Mouse (Mus musculus) cerebellum, adult 9-11 months (tissue): ENCODE data around the gene Npnt.

Experiments used
- DNase-seq: peaks from one replicate; pipeline ENCODE4 v3.0.0; 2022

Npnt gene

DNA sequence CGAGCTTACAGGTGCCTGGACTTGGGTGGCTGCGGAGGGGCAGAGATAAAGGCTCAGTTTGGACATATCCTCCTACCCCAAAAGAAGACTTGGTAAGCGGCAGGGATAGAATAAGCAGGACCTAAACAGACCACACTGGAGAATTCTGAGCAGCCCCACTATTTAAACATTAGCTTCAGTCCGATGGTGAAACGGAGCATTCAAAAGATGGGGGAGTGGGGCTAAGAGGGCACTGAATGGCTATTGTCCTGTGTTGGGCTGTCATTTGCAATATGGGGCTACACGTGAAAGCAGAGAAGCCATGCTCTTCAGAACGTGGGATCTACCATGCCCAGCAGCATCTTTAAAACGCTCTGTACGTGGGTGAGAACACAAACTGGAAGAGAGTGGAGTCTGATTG lies 95.8 kb downstream of the Npnt start:
- no peak for DNase-seq

DNA sequence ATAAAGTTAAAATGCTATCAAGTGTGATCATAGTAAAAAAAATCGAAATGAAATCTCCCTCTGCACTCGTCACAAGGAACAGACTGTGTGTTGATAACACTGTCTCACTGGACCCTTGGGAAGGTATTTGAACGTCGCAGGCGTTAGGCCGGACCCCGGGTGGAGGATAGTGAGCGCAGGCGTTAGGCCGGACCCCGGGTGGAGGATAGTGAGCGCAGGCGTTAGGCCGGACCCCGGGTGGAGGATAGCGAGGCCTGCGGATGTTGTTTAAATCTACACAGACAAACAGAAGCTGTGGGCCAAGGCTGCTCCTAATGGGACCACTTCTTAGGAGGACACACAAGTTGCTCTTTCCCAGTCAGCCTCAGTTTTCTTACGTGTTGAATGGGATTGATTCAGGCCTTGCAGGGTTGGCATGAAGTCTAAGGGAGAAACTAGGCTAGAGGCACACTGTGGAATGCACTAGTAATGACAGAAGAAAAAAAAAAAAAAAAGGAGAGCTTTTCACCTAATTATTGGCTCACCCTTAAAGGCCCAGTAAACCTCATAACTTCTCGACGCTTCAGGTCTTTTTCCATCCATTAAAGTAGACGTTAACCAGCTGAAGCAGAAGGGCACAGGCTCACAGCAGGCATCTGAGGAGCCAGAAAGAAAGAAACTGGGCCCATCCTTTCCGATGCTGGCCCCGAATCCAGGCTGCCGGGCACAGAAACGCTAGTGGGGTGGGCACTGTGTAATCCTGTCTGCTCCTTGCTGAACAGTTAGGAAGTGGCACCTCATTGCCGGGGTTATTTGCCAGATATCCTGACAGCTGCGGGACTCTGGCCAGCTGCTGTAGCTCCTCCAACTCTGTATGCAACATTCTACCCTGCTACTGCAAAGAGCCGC lies 98.0 kb downstream of the Npnt start:
- no peak for DNase-seq

DNA sequence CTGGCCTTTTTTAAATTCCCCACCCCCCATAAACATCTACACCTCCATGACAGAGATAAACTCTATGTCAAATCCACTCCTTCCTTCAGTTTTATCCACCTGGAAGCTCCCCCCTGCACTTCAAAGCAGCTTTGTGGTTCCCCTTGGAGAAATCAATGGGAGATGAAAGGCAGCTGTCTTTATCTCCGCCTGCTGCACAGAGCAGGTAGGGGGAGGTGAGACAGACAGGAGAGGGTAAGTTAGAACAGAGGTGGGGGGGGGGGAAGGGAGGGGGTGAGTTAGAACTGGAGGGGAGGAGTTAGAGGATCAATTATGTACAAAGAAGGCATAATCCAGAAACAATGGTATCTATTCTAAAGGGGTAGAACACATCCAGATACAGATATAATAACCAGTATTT lies 98.7 kb downstream of the Npnt start:
- DNase-seq = no peak

DNA sequence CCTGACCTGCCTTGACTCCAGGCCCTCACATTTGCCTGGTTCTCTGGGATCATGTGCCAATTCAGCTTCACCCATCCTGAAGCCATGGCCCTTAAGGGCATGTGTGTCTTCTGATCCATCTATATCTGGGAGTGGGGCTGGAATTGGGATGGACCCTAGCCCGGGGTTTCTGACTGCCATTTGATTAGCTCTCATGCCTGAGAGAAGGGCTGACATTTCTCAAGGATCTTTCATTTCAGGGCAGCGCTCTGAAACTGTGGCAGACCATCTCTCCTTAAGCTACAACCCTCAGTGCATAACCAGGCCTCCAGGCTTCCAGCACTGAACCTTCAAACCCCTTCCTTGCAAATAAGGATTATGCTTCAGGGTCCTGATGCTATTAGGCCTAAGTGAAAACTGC lies 99.7 kb downstream of the Npnt start:
- DNase-seq = no peak

DNA sequence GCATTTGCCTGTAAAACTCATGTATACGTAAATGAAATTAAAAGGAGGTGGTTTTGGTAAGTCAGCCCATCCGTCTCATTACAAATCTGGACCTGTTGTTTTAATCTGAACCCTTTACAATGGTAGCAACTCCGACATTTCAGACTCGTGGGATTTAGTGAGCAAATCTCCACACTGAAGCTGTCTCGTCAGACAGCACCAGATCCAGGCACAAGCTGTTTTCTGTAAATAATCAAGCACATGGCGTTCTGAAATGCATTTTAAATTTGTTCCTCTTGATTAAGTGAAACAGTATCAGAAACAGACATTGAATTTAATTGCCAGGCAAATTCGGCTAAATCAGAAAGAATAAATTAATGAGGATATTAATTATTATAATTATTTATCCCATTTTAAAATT lies 100.4 kb downstream of the Npnt start:
- DNase-seq = no peak

DNA sequence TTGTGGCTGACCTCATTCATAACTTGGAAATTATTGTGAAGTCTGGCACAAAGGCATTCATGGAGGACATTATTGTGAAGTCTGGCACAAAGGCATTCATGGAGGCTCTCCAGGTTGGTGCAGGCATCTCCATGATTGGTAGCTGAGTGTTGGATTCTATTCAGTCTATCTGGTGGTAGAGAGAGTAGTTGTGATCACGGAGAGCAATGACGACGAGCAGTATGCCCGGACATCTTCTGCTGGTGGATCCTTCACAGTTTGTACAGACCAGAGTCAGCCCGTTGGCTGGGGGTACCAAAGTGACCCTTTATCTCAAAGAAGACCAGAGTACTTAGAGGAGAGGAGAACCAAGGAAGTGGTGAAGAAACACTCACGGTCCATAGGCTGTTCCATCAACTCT lies 107.4 kb downstream of the Npnt start:
- DNase-seq = no peak

DNA sequence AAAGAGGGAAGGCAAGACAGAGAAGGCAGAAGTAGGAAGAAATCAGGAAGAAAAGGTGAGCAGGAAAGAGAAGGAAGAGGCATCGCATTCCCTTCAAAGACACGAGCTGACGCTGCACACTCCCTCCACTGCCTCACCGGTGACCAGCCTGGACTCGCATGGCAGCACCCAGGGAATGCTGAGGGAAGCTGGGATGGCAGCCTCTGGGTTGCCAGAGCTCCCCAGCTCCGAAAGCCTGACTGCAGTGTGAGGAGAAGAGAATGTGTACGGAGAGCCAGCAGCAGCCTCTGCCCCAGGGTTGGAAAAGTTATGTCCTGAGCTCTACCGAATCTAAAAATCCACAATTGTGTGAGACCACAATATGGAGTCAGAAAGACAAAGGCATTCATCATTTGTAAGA lies 110.6 kb downstream of the Npnt start:
- DNase-seq = no peak

DNA sequence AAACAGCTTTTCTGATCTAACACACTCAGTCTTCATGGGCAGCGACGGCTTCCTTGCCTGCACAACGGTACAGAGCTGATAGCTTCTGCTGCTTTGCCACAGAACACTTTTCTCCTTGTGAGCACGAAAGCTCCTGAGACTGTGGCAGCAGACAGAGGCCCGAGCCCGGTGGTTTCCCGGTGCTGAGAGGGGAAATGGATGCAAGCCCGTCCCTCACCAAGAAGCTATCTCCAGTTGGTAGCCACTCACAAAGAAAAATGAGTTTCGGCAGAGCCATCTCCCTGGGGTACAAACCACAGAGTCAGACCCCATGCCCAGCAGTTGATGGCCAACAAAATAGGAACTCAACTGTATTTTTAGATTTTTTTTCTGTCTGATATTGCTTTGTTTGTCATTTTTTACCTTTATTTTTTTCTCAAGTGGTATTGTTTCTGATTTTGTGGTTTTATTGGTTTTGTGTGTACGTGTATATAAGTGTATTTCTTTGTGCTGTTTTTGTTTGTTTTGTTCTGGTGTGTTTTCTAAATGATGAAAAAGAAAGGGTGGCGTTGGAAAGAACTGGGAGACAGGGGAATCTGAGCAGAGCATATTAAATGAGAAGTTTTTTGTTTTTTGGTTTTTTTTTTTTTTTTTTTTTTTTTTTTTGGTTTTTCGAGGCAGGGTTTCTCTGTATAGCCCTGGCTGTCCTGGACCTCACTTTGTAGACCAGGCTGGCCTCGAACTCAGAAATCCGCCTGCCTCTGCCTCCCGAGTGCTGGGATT lies 111.3 kb downstream of the Npnt start:
- no peak for DNase-seq

DNA sequence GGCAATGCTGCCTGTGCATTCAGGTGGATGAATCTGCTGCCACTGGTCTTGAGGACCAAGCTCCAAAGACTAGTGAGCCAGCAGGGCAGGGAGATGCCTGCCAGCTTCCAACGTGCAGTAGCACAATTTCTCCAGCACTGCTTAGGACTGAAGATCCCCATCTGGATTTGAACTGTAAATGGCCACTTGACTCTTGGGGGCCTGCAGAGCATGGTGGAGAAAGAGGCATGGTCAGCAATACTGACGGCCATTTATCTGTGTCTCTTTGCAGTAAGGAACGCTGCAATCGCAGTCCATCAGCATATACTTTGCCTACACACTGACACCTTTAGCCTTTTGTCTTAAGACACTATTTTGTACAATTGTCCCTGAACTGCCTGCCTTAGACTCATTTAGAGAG lies 113.0 kb downstream of the Npnt start:
- DNase-seq = no peak

DNA sequence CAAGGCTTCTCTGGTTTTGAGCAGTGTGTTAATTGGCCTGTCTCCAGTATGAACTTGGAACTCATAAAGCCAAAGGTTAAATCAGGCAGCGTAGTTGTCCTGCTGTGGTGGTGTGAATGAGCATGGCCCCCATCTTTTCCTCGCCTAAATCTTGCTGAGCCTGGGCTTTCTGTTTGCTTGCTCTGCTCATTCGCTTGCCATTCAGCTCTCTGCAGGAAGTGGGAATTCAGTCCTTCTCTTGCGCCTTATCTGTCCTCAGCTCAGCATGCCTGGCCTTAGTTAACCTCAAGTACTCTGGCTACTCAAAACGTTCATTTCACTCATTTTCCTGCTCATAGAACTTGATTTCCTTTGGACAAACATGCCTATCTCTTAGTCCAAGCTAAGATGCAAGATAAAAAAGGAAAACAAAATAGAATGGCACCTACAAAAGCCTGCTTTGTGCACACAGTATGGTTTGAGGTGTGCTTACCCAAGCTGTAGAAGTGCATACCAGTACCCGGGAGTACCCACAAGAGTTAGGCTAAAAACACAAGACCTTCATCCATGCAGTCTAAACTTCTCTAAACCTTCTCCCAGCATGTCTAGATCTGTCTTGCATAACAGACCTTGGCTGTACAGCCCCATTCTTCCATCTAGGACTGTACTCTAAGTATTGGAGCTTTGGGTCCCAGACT lies 114.8 kb downstream of the Npnt start:
- no peak for DNase-seq
